Mouse (Mus musculus) liver, adult 2 months (tissue): Measurements from ENCODE around the gene Myo15.

Experiments
- CTCF ChIP-seq: fragments of 200-500 bp; IDR thresholded peaks from 2 replicates; pipeline ENCODE4 v1.5.1; 2011; ENCODE audit warnings: low read depth, low read length, control low read depth
- POLR2A ChIP-seq: fragments of 200-500 bp; IDR thresholded peaks from 2 replicates; pipeline ENCODE4 v1.6.1; 2011; ENCODE audit warnings: low read length, control low read depth; ENCODE audit not compliant: insufficient read depth; ENCODE audit errors: extremely low read depth

GRCm38 (mm10) chr11:60536859-60537467 is 67.8 kb downstream of the Myo15 start:
- TF ChIP-seq CTCF (no peak), POLR2A (0 out of 2 replicates have a peak, but pooled peaks have one; percentile 50)
